Mouse (Mus musculus): ENCODE results near the gene Dpp6. TPM values are rescaled to one million over a fixed set of nuclear protein-coding genes. Genes with fewer than 3 reads are reported as not detected.

Dpp6 gene
- polyA plus RNA-seq, 1 experiment from 2014 or later, result 42.0 TPM

- no peaks in the 10 kb centered on the region for H3K36me3 ChIP-seq (ENCODE audit: control insufficient read depth, insufficient read depth)
- H3K4me1 ChIP-seq (replicated peaks; ENCODE audit: control insufficient read depth, insufficient read depth, low read length), result no peaks in the 10 kb centered on the region
- H3K9ac ChIP-seq (replicated peaks; ENCODE audit: low read depth, low read length), result no peak overlapping the region
- H3K27me3 ChIP-seq (replicated peaks; ENCODE audit: control insufficient read depth, insufficient read depth, low read length), result no peaks in the 10 kb centered on the region
- H3K4me2 ChIP-seq (ENCODE audit: low read length), result no peak overlapping the region
- H3K9me3 ChIP-seq (ENCODE audit: control insufficient read depth, low read length), result no peaks in the 10 kb centered on the region
- 92% methylated on average over 7 of the region's 7 CpGs for WGBS
- no peak for ATAC-seq
- H3K27ac ChIP-seq (ENCODE audit: low read length), result no peak overlapping the region
- no peak overlapping the region for H3K4me3 ChIP-seq (replicated peaks; ENCODE audit: low read length)
Measured at GRCm38 (mm10) chr5:27292236-27292635, 475.2 kb downstream of the Dpp6 start.

- Histone ChIP-seq H3K27ac (ENCODE audit: low read length) (no peak overlapping the region), H3K9ac (replicated peaks; ENCODE audit: low read depth, low read length) (no peak overlapping the region), H3K4me3 (replicated peaks; ENCODE audit: low read length) (no peak overlapping the region), H3K4me2 (ENCODE audit: low read length) (no peak overlapping the region), H3K36me3 (ENCODE audit: control insufficient read depth, insufficient read depth) (no peaks in the 10 kb centered on the region), H3K4me1 (replicated peaks; ENCODE audit: control insufficient read depth, insufficient read depth, low read length) (peaks cover 2% of the 10 kb centered on the region), H3K9me3 (ENCODE audit: control insufficient read depth, low read length) (no peaks in the 10 kb centered on the region), H3K27me3 (replicated peaks; ENCODE audit: control insufficient read depth, insufficient read depth, low read length) (no peaks in the 10 kb centered on the region)
- 89% methylated on average over 2 of the region's 2 CpGs for WGBS
- ATAC-seq, result no peak
Measured at GRCm38 (mm10) chr5:27304115-27304514, 487.1 kb downstream of the Dpp6 start.

GRCm38 (mm10) chr5:27306497-27307152 lies 489.6 kb downstream of the Dpp6 start:
- Histone ChIP-seq H3K27me3 (replicated peaks; ENCODE audit: control insufficient read depth, insufficient read depth, low read length) (no peaks in the 10 kb centered on the region), H3K36me3 (ENCODE audit: control insufficient read depth, insufficient read depth) (no peaks in the 10 kb centered on the region), H3K4me2 (ENCODE audit: low read length) (no peak overlapping the region), H3K4me1 (replicated peaks; ENCODE audit: control insufficient read depth, insufficient read depth, low read length) (peaks cover 2% of the 10 kb centered on the region), H3K4me3 (replicated peaks; ENCODE audit: low read length) (no peak overlapping the region), H3K9me3 (ENCODE audit: control insufficient read depth, low read length) (no peaks in the 10 kb centered on the region), H3K9ac (replicated peaks; ENCODE audit: low read depth, low read length) (no peak overlapping the region), H3K27ac (ENCODE audit: low read length) (no peak overlapping the region)
- WGBS, result 39% methylated on average over 4 of the region's 4 CpGs
- peak; percentile 77 for ATAC-seq

GRCm38 (mm10) chr5:27310217-27310616 lies 493.2 kb downstream of the Dpp6 start:
- H3K4me3 ChIP-seq (replicated peaks; ENCODE audit: low read length), result no peak overlapping the region
- WGBS, result 74% methylated on average over 2 of the region's 2 CpGs
- no peaks in the 10 kb centered on the region for H3K27me3 ChIP-seq (replicated peaks; ENCODE audit: control insufficient read depth, insufficient read depth, low read length)
- H3K27ac ChIP-seq (ENCODE audit: low read length), result no peak overlapping the region
- ATAC-seq, result no peak
- no peaks in the 10 kb centered on the region for H3K9me3 ChIP-seq (ENCODE audit: control insufficient read depth, low read length)
- no peak overlapping the region for H3K4me2 ChIP-seq (ENCODE audit: low read length)
- no peak overlapping the region for H3K9ac ChIP-seq (replicated peaks; ENCODE audit: low read depth, low read length)
- no peaks in the 10 kb centered on the region for H3K36me3 ChIP-seq (ENCODE audit: control insufficient read depth, insufficient read depth)
- H3K4me1 ChIP-seq (replicated peaks; ENCODE audit: control insufficient read depth, insufficient read depth, low read length), result peaks cover 2% of the 10 kb centered on the region

GRCm38 (mm10) chr5:27316674-27317073 lies 499.7 kb downstream of the Dpp6 start:
- no peaks in the 10 kb centered on the region for H3K4me1 ChIP-seq (replicated peaks; ENCODE audit: control insufficient read depth, insufficient read depth, low read length)
- 53% methylated on average over 1 of the region's 1 CpGs for WGBS
- no peak for ATAC-seq
- H3K4me2 ChIP-seq (ENCODE audit: low read length), result no peak overlapping the region
- no peaks in the 10 kb centered on the region for H3K36me3 ChIP-seq (ENCODE audit: control insufficient read depth, insufficient read depth)
- H3K9me3 ChIP-seq (ENCODE audit: control insufficient read depth, low read length), result no peaks in the 10 kb centered on the region
- no peak overlapping the region for H3K9ac ChIP-seq (replicated peaks; ENCODE audit: low read depth, low read length)
- H3K27me3 ChIP-seq (replicated peaks; ENCODE audit: control insufficient read depth, insufficient read depth, low read length), result no peaks in the 10 kb centered on the region
- no peak overlapping the region for H3K27ac ChIP-seq (ENCODE audit: low read length)
- no peak overlapping the region for H3K4me3 ChIP-seq (replicated peaks; ENCODE audit: low read length)

GRCm38 (mm10) chr5:27317264-27317663 lies 500.3 kb downstream of the Dpp6 start:
- no peak for ATAC-seq
- no peaks in the 10 kb centered on the region for H3K4me1 ChIP-seq (replicated peaks; ENCODE audit: control insufficient read depth, insufficient read depth, low read length)
- H3K36me3 ChIP-seq (ENCODE audit: control insufficient read depth, insufficient read depth), result no peaks in the 10 kb centered on the region

GRCm38 (mm10) chr5:27317832-27318231 lies 500.8 kb downstream of the Dpp6 start:
- ATAC-seq, result no peak
- H3K36me3 ChIP-seq (ENCODE audit: control insufficient read depth, insufficient read depth), result no peaks in the 10 kb centered on the region
- no peak overlapping the region for H3K4me3 ChIP-seq (replicated peaks; ENCODE audit: low read length)
- no peak overlapping the region for H3K9ac ChIP-seq (replicated peaks; ENCODE audit: low read depth, low read length)
- no peaks in the 10 kb centered on the region for H3K27me3 ChIP-seq (replicated peaks; ENCODE audit: control insufficient read depth, insufficient read depth, low read length)
- no peak overlapping the region for H3K4me2 ChIP-seq (ENCODE audit: low read length)
- no peaks in the 10 kb centered on the region for H3K9me3 ChIP-seq (ENCODE audit: control insufficient read depth, low read length)
- 56% methylated on average over 1 of the region's 1 CpGs for WGBS
- H3K27ac ChIP-seq (ENCODE audit: low read length), result no peak overlapping the region
- H3K4me1 ChIP-seq (replicated peaks; ENCODE audit: control insufficient read depth, insufficient read depth, low read length), result no peaks in the 10 kb centered on the region

More at GRCm38 (mm10) chr5:27317264-27317663, 500.3 kb downstream of the Dpp6 start:
- H3K9me3 ChIP-seq (ENCODE audit: control insufficient read depth, low read length), result no peaks in the 10 kb centered on the region
- no peak overlapping the region for H3K4me2 ChIP-seq (ENCODE audit: low read length)
- no peak overlapping the region for H3K27ac ChIP-seq (ENCODE audit: low read length)
- H3K9ac ChIP-seq (replicated peaks; ENCODE audit: low read depth, low read length), result no peak overlapping the region
- no peak overlapping the region for H3K4me3 ChIP-seq (replicated peaks; ENCODE audit: low read length)
- no peaks in the 10 kb centered on the region for H3K27me3 ChIP-seq (replicated peaks; ENCODE audit: control insufficient read depth, insufficient read depth, low read length)

GRCm38 (mm10) chr5:27319731-27320130 lies 502.7 kb downstream of the Dpp6 start:
- Histone ChIP-seq H3K36me3 (ENCODE audit: control insufficient read depth, insufficient read depth) (no peaks in the 10 kb centered on the region), H3K27ac (ENCODE audit: low read length) (no peak overlapping the region), H3K9me3 (ENCODE audit: control insufficient read depth, low read length) (no peaks in the 10 kb centered on the region), H3K4me2 (ENCODE audit: low read length) (no peak overlapping the region), H3K9ac (replicated peaks; ENCODE audit: low read depth, low read length) (no peak overlapping the region), H3K4me1 (replicated peaks; ENCODE audit: control insufficient read depth, insufficient read depth, low read length) (no peaks in the 10 kb centered on the region), H3K27me3 (replicated peaks; ENCODE audit: control insufficient read depth, insufficient read depth, low read length) (no peaks in the 10 kb centered on the region), H3K4me3 (replicated peaks; ENCODE audit: low read length) (no peak overlapping the region)
- WGBS, result 86% methylated on average over 4 of the region's 4 CpGs
- no peak for ATAC-seq

- Histone ChIP-seq H3K4me2 (ENCODE audit: low read length) (no peak overlapping the region), H3K27ac (ENCODE audit: low read length) (no peak overlapping the region), H3K9ac (replicated peaks; ENCODE audit: low read depth, low read length) (no peak overlapping the region), H3K4me3 (replicated peaks; ENCODE audit: low read length) (no peak overlapping the region), H3K4me1 (replicated peaks; ENCODE audit: control insufficient read depth, insufficient read depth, low read length) (no peaks in the 10 kb centered on the region), H3K9me3 (ENCODE audit: control insufficient read depth, low read length) (no peaks in the 10 kb centered on the region), H3K36me3 (ENCODE audit: control insufficient read depth, insufficient read depth) (no peaks in the 10 kb centered on the region), H3K27me3 (replicated peaks; ENCODE audit: control insufficient read depth, insufficient read depth, low read length) (no peaks in the 10 kb centered on the region)
- ATAC-seq, result no peak
- WGBS, result 75% methylated on average over 3 of the region's 3 CpGs
Measured at GRCm38 (mm10) chr5:27322895-27323792, 506.1 kb downstream of the Dpp6 start.

All from forebrain, embryonic 16.5 days (tissue).